Mouse (Mus musculus): ENCODE data around the gene Catsperg1. TPM values are rescaled to one million over a fixed set of nuclear protein-coding genes. Genes with fewer than 3 reads are reported as not detected.
"Not testable (repeated sequence)": the region's sequence is repeated elsewhere in the genome, so short reads cannot be mapped to it uniquely, and the experiment has no call there.

Gene Catsperg1
- polyA plus RNA-seq, 1 experiment from 2014 or later: 0.09 TPM

GRCm38 (mm10) chr7:29194230-29194629 lies 19.6 kb downstream of the Catsperg1 start:
- ATAC-seq (ENCODE audit: low read depth); H3K9me3 ChIP-seq (replicated peaks); H3K27ac ChIP-seq; H3K4me3 ChIP-seq (replicated peaks); H3K27me3 ChIP-seq; DNase-seq; H3K9ac ChIP-seq; H3K4me1 ChIP-seq (replicated peaks); H3K36me3 ChIP-seq; H3K4me2 ChIP-seq: not testable (repeated sequence)
- WGBS (ENCODE audit: insufficient replicate concordance): 67% methylated on average over 1 of the region's 1 CpGs

DNA sequence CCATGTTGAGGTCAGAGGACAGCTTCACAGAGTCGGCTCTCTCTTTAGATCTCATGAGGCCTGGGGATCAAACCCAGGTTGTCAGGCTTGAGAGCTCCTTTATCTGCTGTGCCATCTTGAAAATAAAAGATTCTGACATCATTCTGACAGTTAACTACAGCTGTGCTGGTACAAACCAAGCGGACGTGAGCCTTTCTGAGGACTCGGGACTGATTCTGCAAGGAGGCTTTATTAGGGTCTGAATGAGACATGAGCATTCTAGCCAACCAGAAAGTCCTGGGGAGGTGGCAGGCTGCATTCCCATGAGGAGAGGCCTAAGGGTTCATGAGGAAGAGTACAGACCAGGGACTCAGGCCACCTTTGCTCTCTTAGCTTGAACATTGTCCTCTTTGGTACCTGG lies 32.5 kb downstream of the Catsperg1 start:
- not testable (repeated sequence) for H3K4me3 ChIP-seq (replicated peaks); H3K27ac ChIP-seq; H3K27me3 ChIP-seq; ATAC-seq (ENCODE audit: low read depth); DNase-seq; H3K9ac ChIP-seq; H3K9me3 ChIP-seq (replicated peaks)
- H3K4me2 ChIP-seq: 0 out of 2 replicates have a peak overlapping the region, but pooled peaks have one; percentile 91
- H3K4me1 ChIP-seq (replicated peaks): peaks cover 28% of the 10 kb centered on the region
- H3K36me3 ChIP-seq: peaks cover 17% of the 10 kb centered on the region
- WGBS (ENCODE audit: insufficient replicate concordance): 64% methylated on average over 4 of the region's 4 CpGs

DNA sequence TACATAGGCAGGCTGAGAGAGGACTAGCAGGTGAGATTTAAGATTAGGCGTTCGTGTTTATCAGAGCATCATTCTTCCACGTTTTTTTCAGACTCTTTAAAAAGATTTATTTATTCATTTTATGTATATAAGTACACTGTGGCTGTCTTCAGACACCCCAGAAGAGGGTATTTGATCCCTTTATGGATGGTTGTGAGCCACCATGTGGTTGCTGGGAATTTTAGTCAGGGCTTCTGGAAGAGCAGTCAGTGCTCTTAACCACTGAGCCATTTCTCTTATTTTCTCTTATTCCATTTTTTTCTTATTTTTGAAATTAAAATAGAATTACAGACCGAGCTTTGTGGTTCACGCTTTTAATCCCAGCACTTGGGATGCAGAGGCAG lies 33.0 kb downstream of the Catsperg1 start:
- WGBS (ENCODE audit: insufficient replicate concordance): 40% methylated on average over 5 of the region's 5 CpGs
- Histone ChIP-seq H3K4me2 (peak overlapping the region; percentile 91), H3K4me1 (replicated peaks) (peaks cover 28% of the 10 kb centered on the region), H3K9ac (peak overlapping the region; percentile 50; the same call in 1 of the 2 replicates), H3K36me3 (peaks cover 22% of the 10 kb centered on the region), H3K4me3 (replicated peaks) (peak overlapping the region; percentile 85), H3K9me3 (replicated peaks) (no peaks in the 10 kb centered on the region), H3K27ac (peak overlapping the region; percentile 43), H3K27me3 (no peaks in the 10 kb centered on the region)
- ATAC-seq (ENCODE audit: low read depth) (no peak), DNase-seq (no peak)

- DNase-seq (peak; percentile 95), ATAC-seq (ENCODE audit: low read depth) (peak; percentile 93)
- WGBS (ENCODE audit: insufficient replicate concordance): under 1% methylated on average over 62 of the region's 62 CpGs
- no peaks in the 10 kb centered on the region for H3K9me3 ChIP-seq (replicated peaks)
- H3K4me2 ChIP-seq: peak within 1 kb of the TSS; percentile 91
- no peaks in the 10 kb centered on the region for H3K27me3 ChIP-seq
- peak within 1 kb of the TSS; percentile 85 for H3K4me3 ChIP-seq (replicated peaks)
- H3K4me1 ChIP-seq (replicated peaks): peaks cover 28% of the 10 kb centered on the region
- peak within 1 kb of the TSS; percentile 59 for H3K27ac ChIP-seq
- peaks cover 28% of the 10 kb centered on the region for H3K36me3 ChIP-seq
- H3K9ac ChIP-seq: peak within 1 kb of the TSS; percentile 87
Measured at GRCm38 (mm10) chr7:29180077-29180853, 33.6 kb downstream of the Catsperg1 start, which contains the start of gene Psmd8. Psmd8 (minus strand) TSS chr7:29180701.

DNA sequence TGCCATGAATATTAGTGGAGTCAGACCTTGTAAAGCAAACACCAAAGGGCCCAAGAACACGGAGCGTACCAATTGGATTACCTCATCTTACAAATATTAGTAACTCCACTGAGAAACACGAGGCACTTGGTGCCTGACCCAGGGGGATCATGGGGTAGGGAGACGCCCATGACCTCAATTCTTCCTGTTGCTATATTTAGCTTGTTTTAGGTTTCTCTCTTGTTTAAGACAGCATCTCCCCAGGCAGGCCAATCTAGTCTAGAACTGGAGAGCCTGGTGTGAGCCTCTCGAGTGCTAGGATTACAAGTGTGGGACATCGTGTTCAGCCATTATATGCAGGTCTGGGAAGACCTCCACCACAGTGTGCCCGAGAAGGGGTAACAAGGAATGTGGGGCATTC lies 34.5 kb downstream of the Catsperg1 start:
- Histone ChIP-seq H3K4me2 (peak overlapping the region; percentile 91), H3K27me3 (no peaks in the 10 kb centered on the region), H3K36me3 (peaks cover 37% of the 10 kb centered on the region), H3K9ac (peak overlapping the region; percentile 87), H3K27ac (peak overlapping the region; percentile 59; the same call in 1 of the 2 replicates), H3K4me1 (replicated peaks) (peaks cover 28% of the 10 kb centered on the region), H3K4me3 (replicated peaks) (peak overlapping the region; percentile 85), H3K9me3 (replicated peaks) (no peaks in the 10 kb centered on the region)
- DNase-seq (no peak), ATAC-seq (ENCODE audit: low read depth) (no peak)
- 14% methylated on average over 7 of the region's 7 CpGs for WGBS (ENCODE audit: insufficient replicate concordance)

DNA sequence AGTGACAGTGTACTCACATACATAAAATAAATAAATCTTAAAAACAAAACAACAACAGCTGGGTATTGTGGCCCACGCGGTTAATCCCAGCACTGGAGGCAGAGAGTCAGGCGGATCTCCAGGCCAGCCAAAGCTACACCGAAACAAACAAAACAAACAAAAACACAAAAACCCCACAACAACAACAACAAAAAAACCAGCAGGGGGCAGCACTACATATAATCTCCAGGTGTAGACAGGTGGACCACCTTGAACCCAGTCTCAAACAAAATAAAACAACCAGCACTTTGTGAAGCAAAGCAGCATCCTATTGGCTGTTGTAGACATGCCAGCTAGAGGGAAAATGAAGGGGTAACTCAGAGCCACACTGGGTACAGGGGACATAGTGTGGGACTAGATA lies 35.7 kb downstream of the Catsperg1 start:
- WGBS (ENCODE audit: insufficient replicate concordance): 91% methylated on average over 4 of the region's 4 CpGs
- Histone ChIP-seq H3K4me2 (no peak overlapping the region; the same call in 1 of the 2 replicates), H3K36me3 (peaks cover 49% of the 10 kb centered on the region), H3K4me3 (replicated peaks) (peak overlapping the region; percentile 85; the same call in 1 of the 2 replicates), H3K9ac (no peak overlapping the region), H3K27ac (no peak overlapping the region), H3K9me3 (replicated peaks) (no peaks in the 10 kb centered on the region), H3K4me1 (replicated peaks) (peaks cover 28% of the 10 kb centered on the region), H3K27me3 (peaks cover 8% of the 10 kb centered on the region)
- ATAC-seq (ENCODE audit: low read depth) (no peak), DNase-seq (no peak)

- ATAC-seq (ENCODE audit: low read depth): no peak
- no peak overlapping the region for H3K4me3 ChIP-seq (replicated peaks)
- peaks cover 37% of the 10 kb centered on the region for H3K4me1 ChIP-seq (replicated peaks)
- peaks cover 64% of the 10 kb centered on the region for H3K27me3 ChIP-seq
- H3K36me3 ChIP-seq: peaks cover 45% of the 10 kb centered on the region
- no peak overlapping the region for H3K27ac ChIP-seq
- no peak for DNase-seq
- WGBS (ENCODE audit: insufficient replicate concordance): 54% methylated on average over 32 of the region's 32 CpGs
- no peak overlapping the region for H3K9ac ChIP-seq
- no peaks in the 10 kb centered on the region for H3K9me3 ChIP-seq (replicated peaks)
- peak overlapping the region; percentile 74; the same call in 1 of the 2 replicates for H3K4me2 ChIP-seq
Measured at GRCm38 (mm10) chr7:29172390-29173016, 41.3 kb downstream of the Catsperg1 start.

GRCm38 (mm10) chr7:29171562-29172097 lies 42.2 kb downstream of the Catsperg1 start:
- peak overlapping the region; percentile 54; the same call in 1 of the 2 replicates for H3K9ac ChIP-seq
- H3K4me3 ChIP-seq (replicated peaks): peak overlapping the region; percentile 56
- WGBS (ENCODE audit: insufficient replicate concordance): 7% methylated on average over 34 of the region's 34 CpGs
- peaks cover 40% of the 10 kb centered on the region for H3K36me3 ChIP-seq
- H3K4me1 ChIP-seq (replicated peaks): peaks cover 37% of the 10 kb centered on the region
- H3K4me2 ChIP-seq: peak overlapping the region; percentile 74
- H3K27me3 ChIP-seq: peaks cover 71% of the 10 kb centered on the region
- DNase-seq: no peak
- no peak for ATAC-seq (ENCODE audit: low read depth)
- H3K9me3 ChIP-seq (replicated peaks): no peaks in the 10 kb centered on the region
- H3K27ac ChIP-seq: no peak overlapping the region

- DNase-seq (no peak), ATAC-seq (ENCODE audit: low read depth) (no peak)
- peak overlapping the region; percentile 54 for H3K9ac ChIP-seq
- peaks cover 37% of the 10 kb centered on the region for H3K4me1 ChIP-seq (replicated peaks)
- peak overlapping the region; percentile 74 for H3K4me2 ChIP-seq
- no peak overlapping the region for H3K27ac ChIP-seq
- H3K36me3 ChIP-seq: peaks cover 33% of the 10 kb centered on the region
- H3K9me3 ChIP-seq (replicated peaks): no peaks in the 10 kb centered on the region
- H3K27me3 ChIP-seq: peaks cover 77% of the 10 kb centered on the region
- WGBS (ENCODE audit: insufficient replicate concordance): under 1% methylated on average over 43 of the region's 43 CpGs
- H3K4me3 ChIP-seq (replicated peaks): peak overlapping the region; percentile 56
Measured at GRCm38 (mm10) chr7:29170755-29171561, 42.9 kb downstream of the Catsperg1 start.

DNA sequence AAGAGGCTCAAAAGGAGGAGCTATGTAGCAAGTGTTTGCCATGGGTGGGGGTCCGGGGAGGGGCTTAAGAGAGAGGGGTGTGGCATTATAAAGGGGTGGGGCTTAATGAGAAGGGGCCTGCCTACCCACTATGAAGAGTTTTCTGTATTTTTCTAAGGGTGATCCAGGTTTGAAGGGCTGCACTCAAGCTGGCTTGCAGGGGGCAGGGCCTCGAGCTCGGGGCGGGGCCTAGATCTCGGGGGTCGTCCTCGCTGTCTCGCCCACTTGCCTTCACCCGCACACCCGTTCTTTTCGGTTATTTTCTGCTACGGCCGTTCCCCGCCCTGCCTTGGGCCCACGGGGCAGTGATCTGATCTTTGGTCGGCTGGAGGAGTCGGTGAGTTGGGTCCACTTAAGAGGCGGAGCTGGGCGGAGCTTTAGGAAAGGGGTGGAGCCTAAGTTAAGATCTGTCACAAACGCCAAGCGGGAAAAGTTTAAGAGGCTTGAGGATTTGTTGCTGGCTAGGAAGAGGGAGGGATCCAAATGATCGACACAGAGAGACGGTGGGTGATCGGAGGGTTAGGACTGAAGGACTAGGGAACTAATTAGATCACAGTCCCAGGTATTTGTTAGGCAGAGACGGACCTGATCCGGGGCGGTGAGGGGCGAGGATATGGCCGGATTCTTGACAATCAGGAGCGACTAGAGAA lies 43.6 kb downstream of the Catsperg1 start, which contains the start of the genes Ggn and Spred3:
Gene Ggn (plus strand): TSS at position 145 of the 689 bp plus-strand sequence.
Gene Spred3 (minus strand): TSS at position 346 of the 689 bp plus-strand sequence.
- peak within 1 kb of the TSS; percentile 54 for H3K9ac ChIP-seq
- H3K36me3 ChIP-seq: peaks cover 26% of the 10 kb centered on the region
- peaks cover 37% of the 10 kb centered on the region for H3K4me1 ChIP-seq (replicated peaks)
- peak within 1 kb of the TSS; percentile 56 for H3K4me3 ChIP-seq (replicated peaks)
- WGBS (ENCODE audit: insufficient replicate concordance): under 1% methylated on average over 30 of the region's 30 CpGs
- no peaks in the 10 kb centered on the region for H3K9me3 ChIP-seq (replicated peaks)
- no peak within 1 kb of the TSS for H3K27ac ChIP-seq
- peak; percentile 49 for ATAC-seq (ENCODE audit: low read depth)
- H3K4me2 ChIP-seq: peak within 1 kb of the TSS; percentile 74
- peaks cover 79% of the 10 kb centered on the region for H3K27me3 ChIP-seq
- DNase-seq: peak; percentile 63
